29 mouse cellular contexts compared by ENCODE assay signal in genomic region chr10:88728166-88728565, GRCm38 (mm10). TPM values are rescaled to one million over a fixed set of nuclear protein-coding genes. Genes with fewer than 3 reads are reported as not detected.
A peak's percentile ranks its signal among the peaks of the same experiment; 100 is the strongest.
DNase-seq lines count a peak whose midpoint lies in the region; ATAC-seq and TF ChIP-seq lines count a peak whose summit lies in the region.
"Had no signal": no experiment of that assay in that cellular context is flagged by ENCODE, and none has a peak within 500 bp of the region (broad histone marks: within the 10 kb centered on the region; RNA-seq: fewer than 3 reads in every experiment).

No protein-coding gene starts in this region.

- H3K4me3 ChIP-seq in C2C12 (ENCODE audit: insufficient read depth, poor library complexity, severe bottlenecking): no peak overlapping the region
- H3K4me3 ChIP-seq in kidney, embryonic 14.5 days (ENCODE audit: low read length): no peak overlapping the region
- H3K4me3 ChIP-seq: hindbrain, embryonic 10.5 days; hindbrain, embryonic 13.5 days; intestine, embryonic 15.5 days had no signal

- peaks cover 20% of the 10 kb centered on the region for H3K79me2 ChIP-seq in C2C12 (ENCODE audit: control insufficient read depth, insufficient read depth)

- H3K9me3 ChIP-seq in kidney, embryonic 14.5 days (ENCODE audit: control insufficient read depth, low read length): no peaks in the 10 kb centered on the region
- H3K9me3 ChIP-seq: G1E; hindbrain, embryonic 10.5 days; hindbrain, embryonic 13.5 days; intestine, embryonic 15.5 days had no signal

- H3K4me2 ChIP-seq in kidney, embryonic 14.5 days (replicated peaks; ENCODE audit: low read depth, low read length): no peak overlapping the region
- H3K4me2 ChIP-seq: heart, embryonic 11.5 days; hindbrain, embryonic 13.5 days; intestine, embryonic 15.5 days had no signal

- peak overlapping the region; percentile 18 for H3ac ChIP-seq in C2C12 (ENCODE audit: control insufficient read depth, insufficient read length, low read depth)

- no peaks in the 10 kb centered on the region for H3K36me3 ChIP-seq in C2C12 (ENCODE audit: control insufficient read depth, insufficient read depth)
- H3K36me3 ChIP-seq in kidney, embryonic 14.5 days (ENCODE audit: control insufficient read depth, insufficient read depth, low read length): no peaks in the 10 kb centered on the region
- H3K36me3 ChIP-seq: hindbrain, embryonic 10.5 days; hindbrain, embryonic 13.5 days; intestine, embryonic 15.5 days had no signal

- TF ChIP-seq CTCF in C2C12 (IDR thresholded peaks at IDR 0.05; ENCODE audit: control insufficient read depth, insufficient read depth, insufficient read length): no peak

- peak; percentile 27 for DNase-seq in adrenal gland, adult 2 months
- no peak for DNase-seq in adrenal gland, postnatal 10 days
- peak; percentile 64 for DNase-seq in 3134 (ENCODE audit: extremely low read depth, insufficient read length, low spot score)
- DNase-seq in brain, adult 2 months (ENCODE audit: low read depth, low spot score): peak; percentile 53
- no peak for DNase-seq in spleen, postnatal 14 days (ENCODE audit: low spot score in 2 of 2)
- DNase-seq in frontal cortex, postnatal 14 days (ENCODE audit: low spot score in 2 of 2): no peak
- DNase-seq: adrenal gland, postnatal 14 days; cerebellum, adult 11 months; cerebellum, adult 8-10 months; cerebellum, postnatal 14 days; forebrain, postnatal 0 days; gastrocnemius, postnatal 36 days; kidney, adult 11 months; kidney, adult 8-10 months had no signal

- no peak overlapping the region for H3K27ac ChIP-seq in kidney, embryonic 14.5 days (ENCODE audit: low read depth, low read length)
- H3K27ac ChIP-seq: hindbrain, embryonic 10.5 days; hindbrain, embryonic 13.5 days; intestine, embryonic 15.5 days had no signal

- H3K9ac ChIP-seq in kidney, embryonic 14.5 days (ENCODE audit: low read depth, low read length): no peak overlapping the region
- H3K9ac ChIP-seq: forebrain, postnatal 0 days; hindbrain, embryonic 13.5 days; intestine, embryonic 15.5 days had no signal

- peaks cover 18% of the 10 kb centered on the region for H3K79me3 ChIP-seq in C2C12 (ENCODE audit: low read depth)

- H3K27me3 ChIP-seq in C2C12 (ENCODE audit: control insufficient read depth, insufficient read depth, insufficient read length): no peaks in the 10 kb centered on the region
- H3K27me3 ChIP-seq in kidney, embryonic 14.5 days (ENCODE audit: control insufficient read depth, insufficient read depth, low read length): no peaks in the 10 kb centered on the region
- H3K27me3 ChIP-seq: CH12.LX; intestine, embryonic 15.5 days had no signal

- no peak for ATAC-seq in kidney, embryonic 14.5 days (ENCODE audit: low FRiP score, low TSS enrichment)
- ATAC-seq: activated CD4-positive, CD25-positive, alpha-beta regulatory T cell, adult 4 months; forebrain, embryonic 14.5 days; forebrain, postnatal 0 days; hindbrain, embryonic 16.5 days; intestine, embryonic 15.5 days had no signal

- no peaks in the 10 kb centered on the region for H3K4me1 ChIP-seq in kidney, embryonic 14.5 days (ENCODE audit: control insufficient read depth, insufficient read depth, low read length)

- WGBS in kidney, embryonic 14.5 days: 75% methylated on average over 8 of the region's 8 CpGs

TF ChIP-seq in C2C12, 6 proteins besides CTCF, POLR2A, EP300 and RAD21:
- TF ChIP-seq USF1 (IDR thresholded peaks at IDR 0.05; ENCODE audit: low read depth) (no peak), CEBPB (IDR thresholded peaks at IDR 0.05; ENCODE audit: low read depth) (no peak), MAX (IDR thresholded peaks at IDR 0.05) (no peak), MYOG (IDR thresholded peaks at IDR 0.05; ENCODE audit: control insufficient read depth, extremely low read depth, insufficient read length) (no peak), FOSL1 (IDR thresholded peaks at IDR 0.05; ENCODE audit: insufficient read depth, low read length, poor library complexity, severe bottlenecking) (no peak), MYOD1 (IDR thresholded peaks at IDR 0.05; ENCODE audit: control insufficient read depth, insufficient read length, low read depth) (no peak)

RNA-seq across cellular contexts. Expression of gene Arl1, which starts 2.5 kb away (rescaled TPM):
- 100 to 1,000 TPM in 1 of 2 experiments, 10 to 100 TPM in 1; 98.5 to 103 TPM for total RNA-seq in adrenal gland, adult 2 months (2021)
- polyA plus RNA-seq in adrenal gland, adult 2 months (2012; rRNA removed): 20.3 and 28.1 TPM in 2 replicates
- total RNA-seq in adrenal gland, postnatal 10 days (2021): 10 to 100 TPM; 94.6 to 96.3 TPM
- polyA plus RNA-seq in C2C12 (2012; fragmentation: generic; extraction: Trizol): 55.0 TPM
- 172 and 186 TPM in 2 replicates for polyA plus RNA-seq in kidney, embryonic 14.5 days (2014; fragmentation: Nextera tagmentation; extraction: Ambion mirVana)

RNA-seq across cellular contexts. Expression of gene Spic, which starts 43.4 kb away (rescaled TPM):
- under 1 TPM; 0.28 to 0.78 TPM for total RNA-seq in adrenal gland, adult 2 months (2021)
- 0.09 and 0.21 TPM in 2 replicates for polyA plus RNA-seq in adrenal gland, adult 2 months (2012; rRNA removed)
- 1 to 10 TPM; 1.9 to 3.6 TPM for total RNA-seq in adrenal gland, postnatal 10 days (2021)
- not detected for polyA plus RNA-seq in C2C12 (2012; fragmentation: generic; extraction: Trizol)
- 0.26 and 0.43 TPM in 2 replicates for polyA plus RNA-seq in kidney, embryonic 14.5 days (2014; fragmentation: Nextera tagmentation; extraction: Ambion mirVana)
- total RNA-seq: forebrain, postnatal 0 days; gastrocnemius, adult 8-10 months; gastrocnemius, postnatal 36 days had no signal
- polyA plus RNA-seq: embryonic facial prominence, embryonic 11.5 days; forebrain, embryonic 11.5 days; forebrain, postnatal 0 days; frontal cortex, adult 2 months; G1E; heart, embryonic 11.5 days; hindbrain, embryonic 10.5 days had no signal

Comparison
In these comparisons a context has a peak if more than half of its experiments do, and no peak if none do; other contexts are left out.
1. DNase-seq: peak in adrenal gland, adult 2 months (single experiment), 3134 (single experiment) and brain, adult 2 months (single experiment); none in adrenal gland, postnatal 10 days (single experiment), spleen, postnatal 14 days (0 of 2) and frontal cortex, postnatal 14 days (0 of 2).